Mouse (Mus musculus): ENCODE measurements around the gene Ptpra.
"Not testable (repeated sequence)": the region's sequence is repeated elsewhere in the genome, so short reads cannot be mapped to it uniquely, and the experiment has no call there.

The Ptpra gene

DNA sequence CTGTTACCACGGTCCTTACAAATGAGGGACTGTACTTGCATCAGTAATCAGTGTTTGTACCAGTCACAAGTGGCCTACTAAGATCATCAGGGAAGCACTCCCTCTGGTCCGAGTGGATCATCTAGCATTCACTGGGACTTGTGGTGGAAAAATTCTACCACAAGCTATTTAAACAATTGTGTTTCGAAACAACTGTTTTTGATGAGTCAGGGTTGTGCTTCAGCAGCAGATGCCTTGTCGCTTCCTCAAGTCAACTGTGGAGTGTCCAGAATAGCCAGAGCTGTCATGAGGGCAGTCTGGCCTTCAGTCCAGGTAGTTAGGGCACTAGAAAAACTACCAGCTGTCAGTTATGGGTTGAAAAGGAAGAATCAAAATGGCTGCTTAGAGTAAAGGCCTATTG lies 38.5 kb downstream of the Ptpra start:
- DNase-seq (ENCODE audit: low spot score) = peak; percentile 53

DNA sequence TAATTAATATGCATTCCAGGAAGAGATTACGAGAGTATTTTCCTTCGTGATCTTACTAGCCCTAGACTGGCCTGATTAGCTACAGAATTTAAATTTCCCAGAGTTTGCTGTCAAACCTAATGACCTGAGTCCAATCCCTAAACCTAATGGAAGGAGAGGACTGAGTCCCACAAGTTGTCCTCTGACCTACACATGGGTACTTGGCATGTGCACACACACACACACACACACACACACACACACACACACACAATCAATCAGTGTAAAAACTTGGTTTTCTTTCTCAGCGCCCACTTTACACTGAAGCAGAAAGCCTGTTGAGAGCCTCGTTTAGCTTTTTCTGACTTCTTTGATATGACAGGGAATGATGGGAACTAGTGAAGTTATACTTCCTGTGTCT lies 41.1 kb downstream of the Ptpra start:
- DNase-seq (ENCODE audit: low spot score) = no peak

DNA sequence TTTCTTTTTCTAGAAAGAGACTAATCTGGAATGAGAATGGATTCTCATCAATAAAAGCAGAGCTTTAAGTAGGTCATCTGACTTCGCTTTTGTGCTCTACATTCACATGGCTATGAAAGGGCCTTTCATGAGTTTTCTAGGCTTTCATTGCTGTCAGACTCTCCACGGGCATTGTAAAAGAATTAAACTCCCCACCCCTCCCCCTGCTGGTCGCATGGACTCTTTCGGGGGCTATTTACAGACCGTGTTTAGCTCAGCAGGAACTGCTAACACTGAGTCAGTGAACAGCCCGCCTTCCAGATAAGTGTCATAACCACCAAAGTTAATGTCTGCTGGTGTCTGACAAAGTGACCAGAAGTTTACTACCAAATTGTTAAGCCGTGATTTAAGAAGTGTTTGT lies 41.5 kb downstream of the Ptpra start:
- DNase-seq (ENCODE audit: low spot score) = no peak

- not testable (repeated sequence) for DNase-seq (ENCODE audit: low spot score)
Observed at GRCm38 (mm10) chr2:130495114-130495513, 45.0 kb downstream of the Ptpra start.

- DNase-seq (ENCODE audit: low spot score) = peak; percentile 55
Observed at GRCm38 (mm10) chr2:130496037-130496436, 46.0 kb downstream of the Ptpra start.

- no peak for DNase-seq (ENCODE audit: low spot score)
Observed at GRCm38 (mm10) chr2:130496931-130497330, 46.9 kb downstream of the Ptpra start.

GRCm38 (mm10) chr2:130499546-130499945 lies 49.5 kb downstream of the Ptpra start:
- DNase-seq (ENCODE audit: low spot score) = peak; percentile 81

DNA sequence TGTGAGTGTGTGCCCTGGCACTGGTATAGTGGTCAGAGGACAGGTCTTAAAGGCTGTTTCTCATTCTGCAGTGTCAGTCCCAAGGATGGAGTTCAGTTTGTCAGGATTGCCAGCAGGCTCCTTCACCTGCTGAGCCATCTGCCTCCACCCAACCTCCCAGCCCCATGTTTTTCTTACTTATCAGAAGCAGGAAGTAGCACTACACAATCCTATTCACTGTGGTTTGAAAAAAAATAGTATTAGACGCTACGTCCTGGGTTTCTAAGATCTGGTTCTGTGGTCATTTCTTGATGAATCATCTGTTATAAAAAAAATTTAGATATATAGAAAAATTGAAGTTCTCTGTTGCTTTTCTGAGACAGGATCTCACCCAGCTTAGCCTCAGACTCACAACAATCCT lies 51.5 kb downstream of the Ptpra start:
- no peak for DNase-seq (ENCODE audit: low spot score)

- not testable (repeated sequence) for DNase-seq (ENCODE audit: low spot score)
Observed at GRCm38 (mm10) chr2:130511616-130512015, 61.5 kb downstream of the Ptpra start.

- no peak for DNase-seq (ENCODE audit: low spot score)
Observed at GRCm38 (mm10) chr2:130513907-130514306, 63.8 kb downstream of the Ptpra start.

DNA sequence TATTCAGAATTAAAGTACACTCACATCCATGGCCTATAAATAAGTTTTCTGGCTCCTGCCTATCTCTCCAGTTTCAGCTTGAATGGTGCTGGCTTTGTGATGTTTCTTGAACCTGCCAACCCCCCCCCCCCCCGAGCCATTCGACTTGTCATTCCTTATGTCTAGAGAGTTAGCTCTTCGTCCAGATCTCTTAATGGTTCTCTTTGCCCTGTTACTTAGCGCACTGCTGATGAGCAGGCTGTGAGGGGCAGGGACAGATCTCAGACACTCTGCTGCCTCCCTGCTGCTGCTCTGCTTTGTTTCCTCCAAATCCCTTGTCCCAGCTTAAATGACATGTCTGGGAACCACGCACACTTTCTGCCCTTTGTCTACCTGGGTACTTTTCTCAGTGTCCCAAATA lies 65.7 kb downstream of the Ptpra start:
- no peak for DNase-seq (ENCODE audit: low spot score)

DNA sequence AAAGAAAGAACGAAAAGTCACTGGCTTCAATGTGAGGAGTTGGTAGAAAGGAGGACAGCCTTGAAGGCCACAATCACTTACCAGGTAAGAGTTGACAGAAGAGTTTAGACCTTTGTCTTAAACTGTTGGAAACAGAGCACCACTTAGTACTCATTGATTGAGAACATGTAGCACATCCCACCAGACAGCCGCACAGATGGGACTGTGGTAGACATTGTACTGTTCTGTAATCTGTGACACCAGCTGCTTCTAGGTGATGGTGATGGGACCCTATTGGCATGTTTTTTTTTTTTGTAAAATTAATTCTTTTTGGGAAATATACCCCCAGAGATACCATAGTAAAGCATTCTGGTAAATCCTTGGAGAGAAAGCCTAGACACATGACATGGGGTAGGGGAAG lies 71.8 kb downstream of the Ptpra start:
- DNase-seq (ENCODE audit: low spot score) = no peak

DNA sequence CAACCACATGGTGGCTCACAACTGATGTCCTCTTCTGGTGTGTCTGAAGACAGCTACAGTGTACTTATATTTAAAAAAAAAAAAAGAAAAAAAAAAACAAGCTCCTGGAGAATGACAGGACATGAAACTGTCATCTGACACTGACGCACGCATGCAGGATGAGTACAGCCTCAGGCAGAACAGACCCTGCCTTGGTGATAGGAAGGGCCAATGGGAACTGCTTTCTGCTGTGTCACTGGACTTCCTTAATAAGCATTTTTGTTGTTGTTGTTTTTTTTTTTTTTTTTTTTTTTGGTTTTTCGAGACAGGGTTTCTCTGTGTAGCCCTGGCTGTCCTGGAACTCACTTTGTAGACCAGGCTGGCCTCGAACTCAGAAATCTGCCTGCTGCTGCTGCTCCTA lies 75.4 kb downstream of the Ptpra start:
- DNase-seq (ENCODE audit: low spot score) = not testable (repeated sequence)

GRCm38 (mm10) chr2:130528457-130528856 lies 78.4 kb downstream of the Ptpra start:
- peak; percentile 4 for DNase-seq (ENCODE audit: low spot score)

DNA sequence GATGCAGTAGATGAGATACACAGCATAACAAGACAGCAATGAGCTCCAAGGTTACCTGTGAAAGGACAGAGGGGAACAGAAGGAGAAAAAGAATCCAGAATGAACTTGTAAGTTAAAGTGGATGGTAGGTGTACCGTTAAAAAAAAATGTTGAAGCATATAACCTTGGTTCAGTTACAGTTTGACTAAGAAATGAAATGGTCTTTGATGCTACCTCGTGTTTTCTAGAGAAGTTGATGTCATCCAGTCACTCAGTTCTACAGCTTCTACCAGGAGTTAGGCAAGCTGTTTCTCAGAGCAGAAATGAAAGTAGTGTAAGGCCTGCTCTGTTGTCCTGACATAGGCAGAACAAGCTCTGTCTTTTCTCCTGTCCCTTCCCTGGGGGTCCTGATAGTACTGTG lies 79.2 kb downstream of the Ptpra start:
- DNase-seq (ENCODE audit: low spot score) = no peak

- no peak for DNase-seq (ENCODE audit: low spot score)
Observed at GRCm38 (mm10) chr2:130529925-130530324, 79.8 kb downstream of the Ptpra start.

DNA sequence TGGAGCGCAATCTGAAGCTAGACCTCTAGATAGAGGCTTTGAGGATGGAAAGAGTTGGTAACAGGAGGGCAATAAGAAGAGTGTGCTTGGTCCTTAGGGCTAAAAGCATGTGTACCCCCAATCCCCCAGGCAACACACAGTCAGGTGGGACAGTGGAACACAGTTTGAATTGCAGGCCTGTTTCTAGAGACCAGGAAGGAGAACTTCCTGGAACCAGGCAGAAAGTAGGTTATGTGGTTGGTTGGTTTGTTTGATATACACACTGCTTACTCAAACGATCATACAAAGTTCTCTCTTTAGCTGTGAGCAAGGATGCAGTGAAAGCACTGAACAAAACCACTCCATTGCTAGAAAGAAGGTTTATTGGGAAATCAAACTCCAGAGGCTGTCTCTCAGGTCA lies 82.1 kb downstream of the Ptpra start:
- DNase-seq (ENCODE audit: low spot score) = no peak

- no peak for DNase-seq (ENCODE audit: low spot score)
Observed at GRCm38 (mm10) chr2:130535017-130535416, 84.9 kb downstream of the Ptpra start.

- DNase-seq (ENCODE audit: low spot score) = no peak
Observed at GRCm38 (mm10) chr2:130536890-130537289, 86.8 kb downstream of the Ptpra start.

DNA sequence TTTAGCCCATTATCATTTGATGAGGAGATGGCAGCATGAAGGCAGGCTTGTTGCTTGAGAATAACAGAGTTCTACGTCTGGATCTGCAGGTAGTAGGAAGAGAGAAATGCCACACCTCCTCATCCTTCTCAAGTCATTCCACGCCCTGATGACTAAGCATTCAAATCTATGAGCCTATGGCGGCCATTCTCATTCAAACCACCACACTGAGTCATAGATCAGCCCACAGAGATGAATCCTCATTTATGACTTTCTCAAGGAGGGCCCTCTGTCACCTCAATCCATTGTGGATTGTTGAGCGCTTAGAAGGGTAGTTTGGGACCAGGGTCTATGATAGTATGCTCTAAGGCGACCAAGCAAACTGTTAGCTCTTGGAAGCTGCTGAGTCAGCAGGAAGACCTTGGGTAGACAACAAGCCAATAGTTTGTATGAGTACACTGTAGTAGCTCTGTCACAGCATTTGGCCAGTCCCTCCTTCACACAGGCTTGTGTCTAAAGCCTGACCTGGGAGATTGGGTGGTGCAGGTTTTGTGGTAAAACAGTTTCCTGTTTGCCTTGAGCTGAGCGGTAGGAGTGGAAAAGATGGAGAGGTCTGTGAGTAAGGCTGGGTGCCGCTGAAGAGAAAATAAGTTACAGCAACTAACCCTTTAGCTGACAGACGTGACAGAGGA lies 88.9 kb downstream of the Ptpra start:
- DNase-seq (ENCODE audit: low spot score) = no peak

DNA sequence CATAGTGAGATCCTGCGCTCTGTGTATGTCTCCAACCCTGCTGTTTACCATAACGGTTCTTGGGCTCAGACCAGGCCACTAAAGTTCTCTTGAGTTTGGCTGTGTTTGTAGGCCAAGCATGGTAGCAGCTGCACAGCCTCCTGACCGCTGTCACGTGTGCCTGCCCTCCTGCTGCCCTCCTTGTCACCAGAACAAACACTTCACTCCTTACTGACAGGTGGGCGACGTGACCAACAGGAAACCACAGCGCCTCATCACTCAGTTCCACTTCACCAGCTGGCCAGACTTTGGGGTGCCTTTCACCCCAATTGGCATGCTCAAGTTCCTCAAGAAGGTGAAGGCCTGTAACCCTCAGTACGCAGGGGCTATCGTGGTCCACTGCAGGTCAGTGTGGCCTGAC lies 90.2 kb downstream of the Ptpra start:
- DNase-seq (ENCODE audit: low spot score) = no peak

GRCm38 (mm10) chr2:130546957-130547356 lies 96.9 kb downstream of the Ptpra start:
- no peak for DNase-seq (ENCODE audit: low spot score)

DNA sequence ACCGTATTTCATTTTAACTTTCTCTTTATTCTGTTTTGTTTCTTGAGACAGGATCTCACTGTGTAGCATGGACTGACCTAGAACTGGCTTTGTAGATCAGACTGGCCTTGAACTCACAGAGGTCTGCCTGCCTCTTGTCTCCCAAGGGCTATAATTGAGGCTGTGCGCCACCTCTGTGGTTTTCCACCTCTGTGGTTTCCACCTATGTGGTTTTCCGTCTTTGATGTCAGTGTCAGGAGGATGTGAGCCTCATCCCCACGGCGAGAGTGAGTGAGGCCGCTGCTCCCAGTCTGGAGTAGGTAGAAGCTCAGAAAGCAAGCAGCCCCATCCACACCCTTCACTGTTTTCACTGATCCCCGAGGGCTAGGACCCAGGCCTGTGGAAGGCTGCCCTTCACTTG lies 104.8 kb downstream of the Ptpra start:
- DNase-seq (ENCODE audit: low spot score) = no peak

- DNase-seq (ENCODE audit: low spot score) = no peak
Observed at GRCm38 (mm10) chr2:130556292-130556691, 106.2 kb downstream of the Ptpra start.

GRCm38 (mm10) chr2:130557462-130557861 lies 107.4 kb downstream of the Ptpra start:
- DNase-seq (ENCODE audit: low spot score) = no peak

Measured in adipocyte (in vitro differentiated cells).